Mouse (Mus musculus) B cell, adult 2 months (primary cell): ENCODE data around the gene A930033H14Rik.

Experiments used
- DNase-seq, 2 experiments: peaks; one replicate each; pipeline ENCODE4 v3.0.0; 2022

A930033H14Rik gene

GRCm38 (mm10) chr10:69225951-69226350 lies 13.1 kb upstream of the A930033H14Rik start:
- DNase-seq, result no peak

DNA sequence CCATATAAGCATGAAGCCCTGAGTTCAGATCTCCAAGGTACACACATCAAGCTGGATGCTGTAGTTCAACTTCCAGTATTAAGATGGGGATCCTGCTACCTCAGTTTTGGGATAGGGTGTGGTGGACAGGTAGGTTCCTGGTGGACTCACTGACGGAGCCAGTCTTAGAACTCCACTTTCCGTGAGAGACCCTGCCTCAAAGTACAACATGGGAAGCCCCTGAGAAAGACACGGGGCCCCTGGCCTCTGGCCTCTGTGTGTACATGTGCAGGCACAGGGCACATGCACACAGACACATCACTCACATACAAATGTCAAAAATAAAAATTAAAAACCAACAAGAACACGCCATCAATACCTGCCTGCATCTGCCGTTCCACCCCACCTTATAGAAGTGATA lies 12.6 kb upstream of the A930033H14Rik start:
- DNase-seq, result no peak

DNA sequence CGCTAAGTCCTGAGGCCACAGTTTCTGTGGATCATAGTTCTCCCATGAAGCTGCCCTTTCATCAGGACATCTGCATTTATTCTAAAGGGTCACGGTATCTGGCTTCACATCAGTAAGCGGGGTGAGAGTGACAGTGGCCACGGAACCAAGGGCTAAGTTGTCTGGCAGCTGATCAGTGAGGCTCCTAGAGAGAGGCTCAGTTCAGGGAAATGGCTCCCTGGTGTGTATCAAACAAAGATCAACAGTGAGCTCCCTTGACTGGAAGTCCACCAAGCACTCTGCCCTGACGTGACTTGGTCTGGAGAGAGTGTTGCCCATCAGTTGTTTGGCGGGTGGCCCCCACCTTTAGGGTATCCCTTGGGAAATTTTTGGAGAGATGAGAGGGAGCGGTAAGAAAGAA lies 11.4 kb upstream of the A930033H14Rik start:
- no peak for DNase-seq

GRCm38 (mm10) chr10:69223232-69223631 lies 10.3 kb upstream of the A930033H14Rik start:
- DNase-seq, result no peak

GRCm38 (mm10) chr10:69221955-69222354 lies 9.1 kb upstream of the A930033H14Rik start:
- peak; percentile 41 to 49 for DNase-seq

- no peak for DNase-seq
These were observed 8.2 kb upstream of the A930033H14Rik start for GRCm38 (mm10) chr10:69221148-69221547.

- DNase-seq, result no peak
These were observed 7.4 kb upstream of the A930033H14Rik start for GRCm38 (mm10) chr10:69220296-69220695.

DNA sequence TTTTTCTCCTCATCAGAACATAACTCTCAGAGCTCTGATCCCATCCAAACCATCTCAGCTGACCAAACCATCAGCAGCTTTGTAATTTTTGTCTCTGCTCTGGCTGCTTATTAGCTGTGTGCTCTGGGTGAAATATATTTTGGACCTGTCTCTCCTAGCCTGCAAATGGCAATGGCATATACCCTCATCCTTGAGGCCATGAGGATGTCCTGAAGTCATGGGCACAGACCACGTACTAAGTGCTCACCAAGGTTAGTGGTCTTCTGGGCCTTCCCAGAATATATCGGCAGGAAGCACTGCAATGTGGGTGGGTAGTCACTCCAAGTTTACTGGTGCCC lies 6.4 kb upstream of the A930033H14Rik start:
- DNase-seq, result no peak

GRCm38 (mm10) chr10:69218458-69219288 lies 5.8 kb upstream of the A930033H14Rik start:
- DNase-seq, result no peak

- peak; percentile 4 to 9 for DNase-seq
These were observed 4.3 kb upstream of the A930033H14Rik start for GRCm38 (mm10) chr10:69217127-69217690.

GRCm38 (mm10) chr10:69213986-69214385 lies 1.1 kb upstream of the A930033H14Rik start:
- no peak for DNase-seq

- DNase-seq, result peak in 1 of 2 experiments; percentile 42
These were observed 566 bp upstream of the A930033H14Rik start for GRCm38 (mm10) chr10:69213451-69213877.

DNA sequence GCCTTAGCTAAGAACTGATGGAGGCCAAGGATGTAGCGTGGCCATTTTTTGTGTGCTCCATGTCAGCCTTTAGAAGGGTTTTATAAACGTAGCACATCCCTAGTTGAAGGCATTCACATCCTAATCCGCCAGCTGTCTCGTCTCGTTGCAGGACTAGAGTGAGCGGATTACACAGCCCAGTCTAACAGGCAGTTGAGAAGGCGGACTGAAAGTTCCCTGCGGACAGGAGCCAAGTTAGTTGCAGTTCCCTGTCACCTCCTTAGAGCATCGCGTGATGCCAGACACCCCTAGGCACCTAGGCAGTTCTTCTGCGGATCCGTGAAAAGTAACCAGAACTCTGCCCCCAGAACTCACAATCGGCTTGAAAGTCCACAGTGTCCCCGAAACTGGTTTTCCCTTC lies 922 bp downstream of the A930033H14Rik start:
- DNase-seq, result peak; percentile 31 to 40

- DNase-seq, result peak; percentile 9 to 26
These were observed 1.3 kb downstream of the A930033H14Rik start for GRCm38 (mm10) chr10:69211560-69211959.

GRCm38 (mm10) chr10:69210659-69211058 lies 2.2 kb downstream of the A930033H14Rik start:
- peak; percentile 32 to 34 for DNase-seq

GRCm38 (mm10) chr10:69210006-69210405 lies 2.9 kb downstream of the A930033H14Rik start:
- no peak for DNase-seq

DNA sequence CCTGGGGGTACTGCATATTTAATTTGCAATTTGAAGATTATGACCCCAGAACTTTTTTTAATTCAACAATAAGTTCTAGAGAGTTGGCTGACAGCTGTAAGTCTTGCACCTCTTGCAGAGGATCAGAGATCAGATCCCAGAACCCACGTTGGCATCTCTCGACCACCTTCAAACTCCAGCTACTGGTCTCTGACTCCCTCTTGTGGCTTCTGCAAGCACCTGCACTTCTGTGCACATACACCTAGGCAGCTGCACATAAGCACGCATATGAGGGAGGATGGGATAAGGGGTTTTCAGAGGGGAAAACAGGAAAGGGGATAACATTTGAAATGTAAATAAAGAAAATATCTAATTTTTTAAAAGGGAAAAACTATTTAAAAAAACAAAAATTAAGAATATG lies 4.2 kb downstream of the A930033H14Rik start:
- DNase-seq, result no peak

DNA sequence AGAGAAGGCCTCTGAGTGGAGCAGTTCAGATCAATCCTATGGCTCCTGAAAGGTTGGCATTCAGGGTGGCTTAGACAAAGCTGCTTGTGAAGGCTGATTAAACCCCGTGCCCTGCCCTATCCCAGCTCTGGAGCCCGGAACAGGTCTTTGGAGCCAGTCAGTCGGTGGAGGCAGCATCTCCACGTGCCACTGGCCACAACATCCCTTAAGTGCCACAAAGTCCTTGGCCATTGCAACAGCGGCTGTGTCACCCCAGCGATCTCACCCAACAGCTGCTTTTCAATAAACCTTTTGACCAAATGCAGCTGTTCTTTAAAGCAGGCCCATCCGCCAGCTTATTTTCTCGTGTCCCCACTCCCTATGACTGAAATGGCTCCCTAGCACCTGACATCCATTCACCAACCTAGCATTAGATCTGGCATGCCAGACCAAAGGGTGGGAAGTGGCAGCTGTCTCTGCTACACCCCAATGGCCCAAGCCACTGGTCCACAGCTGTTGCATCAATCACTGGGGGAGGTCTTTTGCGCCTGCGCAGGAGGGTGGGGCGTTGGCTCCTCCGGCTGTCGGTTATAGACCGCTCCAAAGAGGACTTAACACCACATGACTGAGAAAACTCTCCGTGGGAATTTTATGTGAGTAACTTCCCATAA lies 4.8 kb downstream of the A930033H14Rik start:
- no peak for DNase-seq

- no peak for DNase-seq
These were observed 5.4 kb downstream of the A930033H14Rik start for GRCm38 (mm10) chr10:69207481-69207880.

- no peak for DNase-seq
These were observed 6.8 kb downstream of the A930033H14Rik start for GRCm38 (mm10) chr10:69206081-69206480.

GRCm38 (mm10) chr10:69204677-69205400 lies 8.1 kb downstream of the A930033H14Rik start:
- DNase-seq, result no peak

DNA sequence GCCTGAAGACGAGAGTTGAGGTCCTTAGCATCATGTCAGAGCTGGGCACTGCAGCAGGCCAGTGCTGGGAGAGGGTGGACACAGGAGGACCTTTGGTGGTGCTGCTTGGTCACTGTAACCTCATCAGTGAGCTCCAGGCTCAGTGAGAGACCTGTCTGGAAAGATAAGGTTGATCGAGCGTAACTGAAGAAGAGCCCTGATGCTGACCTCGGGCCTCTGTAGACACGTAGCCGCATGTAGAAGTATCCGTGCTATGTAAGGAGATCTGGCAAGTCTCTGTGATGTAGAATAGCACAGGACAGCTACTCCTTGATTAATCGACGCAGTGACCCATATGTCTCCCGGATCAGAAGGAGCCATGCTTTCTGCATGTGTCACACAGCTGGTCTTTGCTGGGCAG lies 19.2 kb downstream of the A930033H14Rik start:
- no peak for DNase-seq

GRCm38 (mm10) chr10:69192266-69192665 lies 20.6 kb downstream of the A930033H14Rik start:
- DNase-seq, result no peak
